ENCODE assay signal across 12 mouse cellular contexts in the genomic region with DNA sequence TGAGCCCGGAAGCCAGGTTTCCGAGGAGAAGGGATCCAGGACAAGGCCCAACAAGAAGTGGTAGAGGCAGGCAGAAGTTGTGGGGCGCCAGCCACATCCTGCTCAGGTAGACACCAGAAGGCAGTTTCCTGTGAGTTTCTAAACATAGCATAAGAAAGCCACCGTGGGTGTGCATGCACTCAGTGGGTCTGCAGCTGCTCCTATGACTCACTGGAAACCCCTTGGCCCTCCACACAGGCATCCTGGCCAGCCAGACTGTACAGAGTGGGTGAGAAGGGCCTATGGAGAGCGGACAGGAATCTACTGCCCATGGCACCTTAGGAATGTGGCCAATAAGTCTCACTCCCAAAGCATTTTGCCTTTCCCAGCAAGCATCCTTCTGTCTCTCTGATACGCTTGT. TPM values are rescaled to one million over a fixed set of nuclear protein-coding genes. Genes with fewer than 3 reads are reported as not detected.
A peak's percentile ranks its signal among the peaks of the same experiment; 100 is the strongest.
DNase-seq lines count a peak whose midpoint lies in the region; ATAC-seq lines count a peak whose summit lies in the region.
"Had no signal": no experiment of that assay in that cellular context is flagged by ENCODE, and none has a peak within 500 bp of the region (broad histone marks: within the 10 kb centered on the region; RNA-seq: fewer than 3 reads in every experiment).

No protein-coding gene starts in this region.

- no peak overlapping the region for H3K4me2 ChIP-seq in forebrain, embryonic 15.5 days (replicated peaks)
- no peak overlapping the region for H3K4me2 ChIP-seq in forebrain, embryonic 11.5 days (ENCODE audit: low read depth, low read length, severe bottlenecking)
- no peak overlapping the region for H3K4me2 ChIP-seq in kidney, embryonic 16.5 days (replicated peaks; ENCODE audit: low read depth, low read length)
- H3K4me2 ChIP-seq: stomach, embryonic 15.5 days had no signal

- H3K9ac ChIP-seq in forebrain, embryonic 15.5 days (replicated peaks) = no peak overlapping the region
- no peak overlapping the region for H3K9ac ChIP-seq in forebrain, embryonic 11.5 days (ENCODE audit: low read length)
- no peak overlapping the region for H3K9ac ChIP-seq in kidney, embryonic 16.5 days (replicated peaks; ENCODE audit: low read length)
- H3K9ac ChIP-seq: stomach, embryonic 15.5 days had no signal

- H3K36me3 ChIP-seq in forebrain, embryonic 15.5 days = no peaks in the 10 kb centered on the region
- no peaks in the 10 kb centered on the region for H3K36me3 ChIP-seq in forebrain, embryonic 11.5 days (ENCODE audit: control insufficient read depth, insufficient read depth, low read length)
- H3K36me3 ChIP-seq in splenic B cell, adult 2 months (ENCODE audit: control insufficient read depth, insufficient read depth, low read length, poor library complexity, severe bottlenecking) = no peaks in the 10 kb centered on the region
- H3K36me3 ChIP-seq in kidney, embryonic 16.5 days (ENCODE audit: insufficient read depth, low read length) = no peaks in the 10 kb centered on the region
- H3K36me3 ChIP-seq: stomach, embryonic 15.5 days had no signal

- H3K27ac ChIP-seq in forebrain, embryonic 15.5 days (replicated peaks) = peak overlapping the region; percentile 72; the same call in 1 of the 2 replicates
- no peak overlapping the region for H3K27ac ChIP-seq in forebrain, embryonic 11.5 days (ENCODE audit: low read depth, low read length)
- H3K27ac ChIP-seq in kidney, embryonic 16.5 days (ENCODE audit: low read length) = no peak overlapping the region
- H3K27ac ChIP-seq: stomach, embryonic 15.5 days had no signal

- no peaks in the 10 kb centered on the region for H3K27me3 ChIP-seq in forebrain, embryonic 15.5 days
- no peaks in the 10 kb centered on the region for H3K27me3 ChIP-seq in forebrain, embryonic 11.5 days (ENCODE audit: control insufficient read depth, insufficient read depth, low read length)
- H3K27me3 ChIP-seq in splenic B cell, adult 2 months (ENCODE audit: control insufficient read depth, insufficient read depth, low read length, poor library complexity, severe bottlenecking) = no peaks in the 10 kb centered on the region
- H3K27me3 ChIP-seq in kidney, embryonic 16.5 days (ENCODE audit: insufficient read depth, low read length) = no peaks in the 10 kb centered on the region
- H3K27me3 ChIP-seq: stomach, embryonic 15.5 days had no signal

- DNase-seq in forebrain, embryonic 11.5 days (ENCODE audit: low spot score) = no peak
- peak; percentile 25 to 33 for DNase-seq in B cell, adult 2 months
- peak; percentile 33 for DNase-seq in splenic B cell, adult 2 months (ENCODE audit: low read depth, low spot score)
- no peak for DNase-seq in kidney, postnatal 4 days
- DNase-seq in kidney, postnatal 36 days = no peak
- DNase-seq: adrenal gland, postnatal 10 days; heart, adult 11 months; heart, postnatal 14 days had no signal

- no peak for ATAC-seq in forebrain, embryonic 15.5 days (replicated peaks)
- ATAC-seq in forebrain, embryonic 11.5 days (replicated peaks; ENCODE audit: low FRiP score) = no peak
- ATAC-seq in common myeloid progenitor, adult 5-6 weeks (replicated peaks; ENCODE audit: low read depth, poor library complexity, severe bottlenecking) = peak; percentile 43
- ATAC-seq in kidney, embryonic 16.5 days (ENCODE audit: low FRiP score, low TSS enrichment) = no peak

- no peaks in the 10 kb centered on the region for H3K9me3 ChIP-seq in forebrain, embryonic 15.5 days
- H3K9me3 ChIP-seq in forebrain, embryonic 11.5 days (ENCODE audit: control insufficient read depth, low read length) = no peaks in the 10 kb centered on the region
- H3K9me3 ChIP-seq in kidney, embryonic 16.5 days (ENCODE audit: low read length) = no peaks in the 10 kb centered on the region
- H3K9me3 ChIP-seq: stomach, embryonic 15.5 days had no signal

- no peak overlapping the region for H3K4me3 ChIP-seq in forebrain, embryonic 15.5 days
- no peak overlapping the region for H3K4me3 ChIP-seq in forebrain, embryonic 11.5 days (ENCODE audit: low read depth, low read length)
- no peak overlapping the region for H3K4me3 ChIP-seq in kidney, embryonic 16.5 days (ENCODE audit: low read length)
- H3K4me3 ChIP-seq: stomach, embryonic 15.5 days had no signal

- 83% methylated on average over 6 of the region's 6 CpGs for WGBS in forebrain, embryonic 15.5 days
- WGBS in forebrain, embryonic 11.5 days = 85% methylated on average over 6 of the region's 6 CpGs
- 78% methylated on average over 6 of the region's 6 CpGs for WGBS in kidney, embryonic 16.5 days

- H3K4me1 ChIP-seq in forebrain, embryonic 15.5 days = peaks cover 20% of the 10 kb centered on the region
- no peaks in the 10 kb centered on the region for H3K4me1 ChIP-seq in forebrain, embryonic 11.5 days (replicated peaks; ENCODE audit: control insufficient read depth, insufficient read depth, low read length)
- H3K4me1 ChIP-seq in kidney, embryonic 16.5 days (ENCODE audit: insufficient read depth, low read length) = peaks cover 7% of the 10 kb centered on the region; the same call in 1 of the 2 replicates

RNA-seq across cellular contexts. Expression of gene Mgll, which starts 45.5 kb away (rescaled TPM):
- 24.9 and 25.0 TPM in 2 replicates for polyA plus RNA-seq in forebrain, embryonic 15.5 days (2015; fragmentation: Nextera tagmentation; extraction: Ambion mirVana)
- polyA plus RNA-seq in forebrain, embryonic 11.5 days (2014; fragmentation: Nextera tagmentation; extraction: Ambion mirVana) = 4.1 and 4.4 TPM in 2 replicates
- total RNA-seq in common myeloid progenitor, adult 5-6 weeks (2017) = 1.1 and 4.0 TPM in 2 replicates
- polyA plus RNA-seq in kidney, embryonic 16.5 days (2015; fragmentation: Nextera tagmentation; extraction: Ambion mirVana) = 40.2 and 48.0 TPM in 2 replicates

Comparison
In these comparisons a context has a peak if more than half of its experiments do, and no peak if none do; other contexts are left out.
1. DNase-seq: peak in B cell, adult 2 months (2 of 2) and splenic B cell, adult 2 months (single experiment); none in forebrain, embryonic 11.5 days (single experiment), kidney, postnatal 4 days (0 of 2) and kidney, postnatal 36 days (0 of 2).